Mouse (Mus musculus): Measurements from ENCODE around the gene Ptpn6. TPM values are rescaled to one million over a fixed set of nuclear protein-coding genes. Genes with fewer than 3 reads are reported as not detected.

Gene Ptpn6
- polyA plus RNA-seq, 1 experiment from 2014 or later: 4.3 TPM

DNA sequence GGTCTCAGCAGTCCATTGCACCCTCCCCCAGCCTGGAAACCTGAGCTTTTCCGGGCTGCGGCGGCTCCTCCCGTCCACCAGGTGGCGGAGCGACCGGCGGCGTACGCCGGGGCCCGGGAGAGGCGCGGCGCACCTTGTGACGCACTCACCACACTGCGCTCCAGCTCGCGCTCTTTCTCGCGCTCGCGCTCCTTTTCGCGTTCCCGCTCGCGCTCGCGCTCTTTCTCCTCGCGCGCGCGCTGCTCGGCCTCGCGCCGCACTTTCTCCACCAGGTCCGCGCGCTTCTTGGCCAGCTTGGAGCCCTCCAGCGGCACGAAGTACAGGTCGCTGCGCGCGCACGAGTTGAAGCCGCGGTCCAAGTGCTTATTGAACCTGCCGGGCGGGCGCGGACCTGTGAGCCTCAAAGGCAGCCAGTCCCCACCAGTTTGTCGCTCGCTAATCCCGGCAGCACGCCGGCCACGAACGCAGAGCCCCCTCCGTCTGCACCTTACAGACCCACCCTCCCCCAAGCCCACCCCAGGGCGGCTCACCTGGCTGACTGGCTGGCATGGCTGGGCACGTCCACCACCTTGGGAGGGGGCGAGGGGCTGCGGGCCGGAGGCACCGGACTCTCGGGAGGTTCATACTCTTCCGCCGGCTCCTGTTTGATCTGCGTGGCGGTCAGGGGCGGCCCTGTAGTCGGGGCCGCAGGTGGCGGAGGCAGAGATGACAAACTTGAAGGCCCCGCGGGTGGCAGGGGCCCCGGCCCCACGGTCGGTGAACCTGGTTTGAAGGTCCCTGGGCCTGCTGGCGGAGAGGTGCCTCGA is 7.2 kb upstream of the Ptpn6 start:
- Histone ChIP-seq H3K27ac (peak overlapping the region; percentile 90), H3K4me1 (replicated peaks; ENCODE audit: control insufficient read depth, insufficient read depth, low read length) (peaks cover 18% of the 10 kb centered on the region), H3K36me3 (replicated peaks; ENCODE audit: control insufficient read depth, insufficient read depth) (peaks cover 67% of the 10 kb centered on the region), H3K9ac (peak overlapping the region; percentile 80), H3K4me2 (replicated peaks) (peak overlapping the region; percentile 94), H3K27me3 (ENCODE audit: control insufficient read depth, insufficient read depth, low read length) (no peaks in the 10 kb centered on the region), H3K4me3 (replicated peaks; ENCODE audit: low read length) (peak overlapping the region; percentile 40), H3K9me3 (ENCODE audit: control insufficient read depth, low read length) (no peaks in the 10 kb centered on the region)
- under 1% methylated on average over 85 of the region's 85 CpGs for WGBS
- peak; percentile 97 for DNase-seq (ENCODE audit: low spot score)
- peak; percentile 88 for ATAC-seq (ENCODE audit: low FRiP score)

DNA sequence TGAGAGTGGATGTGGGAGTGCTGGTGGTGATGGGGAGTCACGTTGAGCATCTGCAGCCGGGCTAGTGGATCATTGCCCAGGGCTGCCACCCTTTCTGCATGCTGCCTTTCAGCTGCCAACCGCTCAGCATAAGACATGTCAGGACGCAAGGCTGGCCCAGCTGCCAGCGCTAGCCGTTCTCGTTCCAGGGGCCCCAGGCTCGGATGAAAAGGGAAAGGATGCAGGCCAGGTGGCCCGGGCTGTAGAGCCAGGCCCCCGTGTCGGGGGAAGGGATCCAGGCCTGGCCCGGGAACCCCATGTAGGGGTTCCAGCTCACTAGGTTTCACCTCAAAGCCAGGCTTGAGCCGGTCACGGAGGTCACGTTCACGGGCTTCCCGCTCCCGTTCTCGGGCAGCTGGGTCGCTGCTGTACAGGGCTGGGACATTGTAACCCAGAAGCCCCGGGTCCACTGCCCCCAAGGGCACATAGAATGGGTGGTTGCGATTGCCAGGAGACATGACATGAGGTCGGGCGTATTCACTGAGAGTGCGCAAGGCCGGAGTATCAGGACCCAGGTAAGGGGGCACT is 6.3 kb upstream of the Ptpn6 start:
- 71% methylated on average over 26 of the region's 26 CpGs for WGBS
- Histone ChIP-seq H3K9me3 (ENCODE audit: control insufficient read depth, low read length) (no peaks in the 10 kb centered on the region), H3K9ac (peak overlapping the region; percentile 29; the same call in 1 of the 2 replicates), H3K4me2 (replicated peaks) (peak overlapping the region; percentile 94), H3K27me3 (ENCODE audit: control insufficient read depth, insufficient read depth, low read length) (no peaks in the 10 kb centered on the region), H3K4me1 (replicated peaks; ENCODE audit: control insufficient read depth, insufficient read depth, low read length) (peaks cover 23% of the 10 kb centered on the region), H3K27ac (peak overlapping the region; percentile 90), H3K36me3 (replicated peaks; ENCODE audit: control insufficient read depth, insufficient read depth) (peaks cover 65% of the 10 kb centered on the region), H3K4me3 (replicated peaks; ENCODE audit: low read length) (0 out of 2 replicates have a peak overlapping the region, but pooled peaks have one; percentile 40)
- ATAC-seq (ENCODE audit: low FRiP score) (no peak), DNase-seq (ENCODE audit: low spot score) (no peak)

DNA sequence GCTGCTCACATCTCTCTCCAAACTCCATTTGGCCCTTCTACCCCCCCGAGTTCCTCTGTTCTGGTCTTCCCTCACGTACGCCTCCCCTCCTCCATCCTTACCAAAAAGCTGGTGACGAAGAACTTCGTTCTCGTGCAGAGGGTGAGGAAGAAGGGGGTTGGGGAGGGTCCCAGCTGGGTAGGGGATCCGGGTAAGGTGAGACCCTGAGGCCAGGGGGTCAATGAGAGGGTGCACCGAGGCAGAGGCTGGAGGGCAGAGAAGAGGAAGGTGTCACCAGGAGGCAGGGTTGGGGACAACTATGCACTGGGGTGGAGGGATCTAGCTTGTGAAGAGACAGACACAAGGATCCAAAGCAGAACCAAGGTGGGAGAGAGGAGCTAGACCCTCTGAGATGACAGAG is 5.1 kb upstream of the Ptpn6 start:
- Histone ChIP-seq H3K27me3 (ENCODE audit: control insufficient read depth, insufficient read depth, low read length) (no peaks in the 10 kb centered on the region), H3K36me3 (replicated peaks; ENCODE audit: control insufficient read depth, insufficient read depth) (peaks cover 53% of the 10 kb centered on the region), H3K27ac (no peak overlapping the region), H3K9me3 (ENCODE audit: control insufficient read depth, low read length) (no peaks in the 10 kb centered on the region), H3K9ac (0 out of 2 replicates have a peak overlapping the region, but pooled peaks have one; percentile 18), H3K4me1 (replicated peaks; ENCODE audit: control insufficient read depth, insufficient read depth, low read length) (peaks cover 35% of the 10 kb centered on the region), H3K4me2 (replicated peaks) (no peak overlapping the region), H3K4me3 (replicated peaks; ENCODE audit: low read length) (no peak overlapping the region)
- WGBS: 89% methylated on average over 8 of the region's 8 CpGs
- no peak for DNase-seq (ENCODE audit: low spot score)
- no peak for ATAC-seq (ENCODE audit: low FRiP score)

DNA sequence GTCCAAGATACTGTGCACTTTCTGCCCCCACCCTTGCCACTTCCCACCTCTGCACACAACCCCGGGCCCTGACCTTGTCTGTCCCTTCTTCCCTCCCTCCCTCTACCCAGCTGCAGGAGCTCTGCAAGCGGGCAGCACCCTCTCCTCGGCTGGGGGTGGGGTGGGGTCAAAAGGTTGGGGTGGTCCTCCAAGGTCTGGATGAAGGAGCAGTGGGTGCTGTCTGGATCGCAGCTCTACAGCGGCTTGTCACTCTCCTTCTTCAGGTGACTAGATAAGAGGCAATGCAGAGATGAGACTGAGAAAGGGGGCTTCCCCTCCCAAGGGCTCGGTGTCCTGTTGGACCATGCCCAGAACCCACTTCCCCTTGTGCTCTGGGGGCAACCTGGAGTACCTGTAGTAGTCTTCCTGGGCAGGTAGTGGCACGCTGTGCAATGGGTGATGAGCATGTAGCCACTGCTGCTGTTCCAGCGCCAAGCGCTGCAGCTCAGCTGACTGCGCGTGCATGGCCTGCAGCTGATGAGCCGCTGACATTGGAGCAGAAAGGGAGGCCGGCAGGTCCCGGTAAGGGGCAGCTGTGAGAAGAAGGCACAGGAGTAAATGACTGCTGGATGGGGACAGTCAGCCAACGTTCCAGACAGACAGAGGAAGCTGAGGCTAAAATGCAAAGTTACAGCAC is 4.5 kb upstream of the Ptpn6 start:
- Histone ChIP-seq H3K4me1 (replicated peaks; ENCODE audit: control insufficient read depth, insufficient read depth, low read length) (peaks cover 36% of the 10 kb centered on the region), H3K4me3 (replicated peaks; ENCODE audit: low read length) (no peak overlapping the region), H3K9me3 (ENCODE audit: control insufficient read depth, low read length) (no peaks in the 10 kb centered on the region), H3K36me3 (replicated peaks; ENCODE audit: control insufficient read depth, insufficient read depth) (peaks cover 47% of the 10 kb centered on the region), H3K9ac (0 out of 2 replicates have a peak overlapping the region, but pooled peaks have one; percentile 18), H3K27me3 (ENCODE audit: control insufficient read depth, insufficient read depth, low read length) (no peaks in the 10 kb centered on the region), H3K4me2 (replicated peaks) (no peak overlapping the region), H3K27ac (no peak overlapping the region)
- ATAC-seq (ENCODE audit: low FRiP score) (no peak), DNase-seq (ENCODE audit: low spot score) (no peak)
- 88% methylated on average over 15 of the region's 15 CpGs for WGBS

DNA sequence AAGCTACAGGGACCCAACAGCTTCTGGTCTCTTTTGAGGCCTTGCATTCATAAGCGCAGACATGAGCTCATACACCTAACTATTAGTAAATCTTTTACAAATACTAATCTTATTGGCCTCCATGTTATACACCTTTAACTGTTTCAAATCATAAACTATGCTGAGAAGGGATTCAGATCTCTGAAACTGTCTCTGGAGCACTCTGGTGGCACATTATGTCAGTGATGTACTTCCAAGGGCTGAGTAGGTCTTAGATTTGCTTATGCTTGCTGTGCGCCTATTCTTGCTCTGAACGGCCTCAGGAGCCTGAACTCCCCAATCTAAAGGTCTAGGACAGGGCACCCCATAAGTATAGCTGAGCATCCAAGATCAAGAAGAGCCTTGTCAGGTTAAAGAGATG is 3.3 kb upstream of the Ptpn6 start:
- peaks cover 36% of the 10 kb centered on the region for H3K4me1 ChIP-seq (replicated peaks; ENCODE audit: control insufficient read depth, insufficient read depth, low read length)
- ATAC-seq (ENCODE audit: low FRiP score) (no peak), DNase-seq (ENCODE audit: low spot score) (no peak)

DNA sequence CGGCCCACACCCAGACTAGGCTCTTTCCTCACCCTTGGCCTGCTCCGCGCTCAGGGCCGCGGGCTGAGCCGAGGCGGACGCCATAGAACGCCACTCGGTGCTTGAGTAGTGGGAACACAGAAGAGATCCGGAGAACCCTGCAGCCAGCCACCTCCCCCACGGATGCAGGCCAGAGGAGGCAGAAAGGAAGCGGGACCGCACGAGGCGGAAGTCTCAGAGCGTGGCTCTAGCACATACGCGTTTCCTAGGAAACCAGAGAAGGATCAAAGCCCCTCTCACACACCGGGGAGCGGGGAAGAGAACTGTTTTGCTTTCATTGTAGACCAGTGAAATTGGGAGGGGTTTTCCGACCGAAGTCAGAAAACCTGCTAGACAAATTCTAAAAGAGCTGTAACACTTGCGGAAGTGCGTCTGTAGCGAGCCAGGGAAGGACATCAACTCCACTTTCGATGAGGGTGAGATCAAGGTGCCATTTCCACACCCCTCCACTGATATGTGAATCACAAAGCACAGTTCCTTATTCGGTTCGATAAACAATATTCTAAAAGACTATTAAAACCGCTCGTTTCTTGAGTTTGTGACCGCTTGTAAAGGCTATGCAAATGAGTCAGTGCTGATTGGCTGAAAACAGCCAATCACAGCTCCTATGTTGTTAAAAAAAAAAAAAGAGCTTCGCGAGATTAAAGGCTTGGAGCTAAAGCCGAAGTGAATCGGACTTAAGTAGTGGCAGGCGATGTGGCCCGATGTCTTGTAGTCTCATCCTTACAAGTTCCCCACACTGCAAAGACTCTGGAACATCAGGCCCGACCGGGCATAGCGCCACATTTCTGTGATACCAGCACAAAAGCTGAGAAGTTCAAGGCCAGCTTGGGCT is 2.6 kb upstream of the Ptpn6 start, which contains the start of gene Grcc10:
TSS of gene Grcc10 (minus strand) at position 487 of the 874 bp plus-strand sequence.
- peaks cover 31% of the 10 kb centered on the region for H3K4me1 ChIP-seq (replicated peaks; ENCODE audit: control insufficient read depth, insufficient read depth, low read length)
- peaks cover 30% of the 10 kb centered on the region for H3K36me3 ChIP-seq (replicated peaks; ENCODE audit: control insufficient read depth, insufficient read depth)
- under 1% methylated on average over 41 of the region's 41 CpGs for WGBS
- peak; percentile 78 for ATAC-seq (ENCODE audit: low FRiP score)
- peak within 1 kb of the TSS; percentile 73 for H3K4me3 ChIP-seq (replicated peaks; ENCODE audit: low read length)
- H3K27me3 ChIP-seq (ENCODE audit: control insufficient read depth, insufficient read depth, low read length): no peaks in the 10 kb centered on the region
- DNase-seq (ENCODE audit: low spot score): peak; percentile 88
- H3K9me3 ChIP-seq (ENCODE audit: control insufficient read depth, low read length): no peaks in the 10 kb centered on the region
- peak within 1 kb of the TSS; percentile 96 for H3K9ac ChIP-seq
- H3K4me2 ChIP-seq (replicated peaks): peak within 1 kb of the TSS; percentile 83
- H3K27ac ChIP-seq: peak within 1 kb of the TSS; percentile 98

More for the DNA sequence above, 3.3 kb upstream of the Ptpn6 start:
- Histone ChIP-seq H3K9ac (peak overlapping the region; percentile 96), H3K27me3 (ENCODE audit: control insufficient read depth, insufficient read depth, low read length) (no peaks in the 10 kb centered on the region), H3K27ac (peak overlapping the region; percentile 98), H3K9me3 (ENCODE audit: control insufficient read depth, low read length) (no peaks in the 10 kb centered on the region), H3K36me3 (replicated peaks; ENCODE audit: control insufficient read depth, insufficient read depth) (peaks cover 35% of the 10 kb centered on the region), H3K4me2 (replicated peaks) (peak overlapping the region; percentile 83), H3K4me3 (replicated peaks; ENCODE audit: low read length) (peak overlapping the region; percentile 73)
- WGBS: 76% methylated on average over 3 of the region's 3 CpGs

DNA sequence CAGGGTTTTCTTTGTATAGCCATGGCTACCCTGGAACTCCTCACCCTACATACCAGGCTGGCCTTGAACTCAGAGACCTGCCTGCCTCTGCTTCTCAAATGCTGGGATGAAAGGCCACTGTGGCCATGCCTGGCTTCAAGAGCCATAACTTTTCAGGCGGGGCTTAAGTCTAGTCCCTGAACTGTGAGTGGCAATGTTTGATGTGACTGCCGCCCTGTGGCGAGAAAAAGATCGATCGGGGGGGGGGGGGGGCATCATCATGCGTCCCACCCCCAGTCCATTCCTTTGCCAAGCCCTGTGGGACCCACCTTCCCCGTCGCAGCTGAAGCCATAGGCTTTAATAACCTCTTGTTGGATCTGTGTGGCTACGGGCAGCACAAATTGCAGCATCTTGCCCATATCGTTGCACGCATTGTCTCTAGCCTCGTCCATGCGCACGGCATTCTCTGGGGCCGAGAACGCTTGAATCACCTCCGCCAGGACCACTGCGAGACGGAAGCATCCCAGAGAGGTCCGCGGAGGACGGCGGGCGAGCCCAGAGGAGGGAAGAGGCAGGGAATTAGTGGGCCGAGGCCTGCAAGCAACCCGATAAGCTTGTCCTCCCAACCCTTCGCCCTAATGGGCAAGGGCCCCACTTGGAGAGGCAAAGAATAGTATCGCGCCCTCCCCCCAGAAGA is 1.8 kb upstream of the Ptpn6 start:
- peaks cover 27% of the 10 kb centered on the region for H3K4me1 ChIP-seq (replicated peaks; ENCODE audit: control insufficient read depth, insufficient read depth, low read length)
- H3K4me2 ChIP-seq (replicated peaks): peak overlapping the region; percentile 83
- H3K9me3 ChIP-seq (ENCODE audit: control insufficient read depth, low read length): no peaks in the 10 kb centered on the region
- H3K27me3 ChIP-seq (ENCODE audit: control insufficient read depth, insufficient read depth, low read length): no peaks in the 10 kb centered on the region
- peak overlapping the region; percentile 96 for H3K9ac ChIP-seq
- ATAC-seq (ENCODE audit: low FRiP score) (peak; percentile 19), DNase-seq (ENCODE audit: low spot score) (peak; percentile 66)
- H3K27ac ChIP-seq: peak overlapping the region; percentile 98
- peaks cover 30% of the 10 kb centered on the region for H3K36me3 ChIP-seq (replicated peaks; ENCODE audit: control insufficient read depth, insufficient read depth)
- H3K4me3 ChIP-seq (replicated peaks; ENCODE audit: low read length): peak overlapping the region; percentile 73
- under 1% methylated on average over 28 of the region's 29 CpGs for WGBS

DNA sequence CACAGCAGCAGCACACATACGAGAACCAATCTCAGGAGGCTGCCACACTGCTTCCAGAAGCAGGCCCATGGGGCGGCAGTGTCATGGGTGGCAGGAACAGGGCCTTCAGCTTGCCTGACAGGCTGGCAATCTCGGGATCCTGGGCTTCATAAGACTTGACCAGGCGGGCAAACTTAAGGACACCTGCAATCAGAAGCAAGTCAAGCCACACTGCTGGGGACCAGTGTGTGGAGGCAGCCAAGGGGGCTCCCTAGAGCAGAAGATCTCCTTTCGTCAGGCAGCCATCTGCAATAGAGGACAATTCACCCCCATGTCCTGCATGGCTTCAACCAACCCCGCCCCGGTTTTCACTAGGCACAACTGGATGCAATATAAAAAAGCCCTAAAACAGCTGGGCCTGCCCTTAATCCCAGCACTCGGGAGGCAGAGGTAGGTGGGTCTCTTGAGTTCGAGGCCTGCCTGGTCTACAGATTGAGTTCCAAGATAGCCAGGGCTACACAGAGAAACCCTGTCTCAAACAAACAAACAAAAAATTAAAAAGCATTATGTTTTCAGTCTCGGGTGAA is 800 bp upstream of the Ptpn6 start:
- WGBS: 89% methylated on average over 10 of the region's 10 CpGs
- H3K36me3 ChIP-seq (replicated peaks; ENCODE audit: control insufficient read depth, insufficient read depth): peaks cover 22% of the 10 kb centered on the region
- peak overlapping the region; percentile 96 for H3K9ac ChIP-seq
- peaks cover 27% of the 10 kb centered on the region for H3K4me1 ChIP-seq (replicated peaks; ENCODE audit: control insufficient read depth, insufficient read depth, low read length)
- no peaks in the 10 kb centered on the region for H3K9me3 ChIP-seq (ENCODE audit: control insufficient read depth, low read length)
- ATAC-seq (ENCODE audit: low FRiP score) (no peak), DNase-seq (ENCODE audit: low spot score) (no peak)
- no peak overlapping the region; the same call in 1 of the 2 replicates for H3K4me3 ChIP-seq (replicated peaks; ENCODE audit: low read length)
- no peaks in the 10 kb centered on the region for H3K27me3 ChIP-seq (ENCODE audit: control insufficient read depth, insufficient read depth, low read length)
- peak overlapping the region; percentile 98 for H3K27ac ChIP-seq
- H3K4me2 ChIP-seq (replicated peaks): peak overlapping the region; percentile 83

All from hindbrain, embryonic 14.5 days (tissue).